Mouse (Mus musculus) cerebellum, adult 8-10 months (tissue): ENCODE data around the gene Inca1.

Experiments
- DNase-seq: peaks from one replicate; pipeline ENCODE4 v3.0.0; 2022

Gene Inca1

GRCm38 (mm10) chr11:70699722-70700556, at the start of gene Inca1, which contains the start of gene Kif1c:
Inca1 (minus strand) TSS chr11:70700155.
Kif1c (plus strand) TSS chr11:70700548.
- DNase-seq: peak; percentile 97

GRCm38 (mm10) chr11:70747876-70748545, 48.1 kb upstream of the Inca1 start:
- DNase-seq: no peak

GRCm38 (mm10) chr11:70745636-70746035, 45.7 kb upstream of the Inca1 start:
- DNase-seq: no peak

DNA sequence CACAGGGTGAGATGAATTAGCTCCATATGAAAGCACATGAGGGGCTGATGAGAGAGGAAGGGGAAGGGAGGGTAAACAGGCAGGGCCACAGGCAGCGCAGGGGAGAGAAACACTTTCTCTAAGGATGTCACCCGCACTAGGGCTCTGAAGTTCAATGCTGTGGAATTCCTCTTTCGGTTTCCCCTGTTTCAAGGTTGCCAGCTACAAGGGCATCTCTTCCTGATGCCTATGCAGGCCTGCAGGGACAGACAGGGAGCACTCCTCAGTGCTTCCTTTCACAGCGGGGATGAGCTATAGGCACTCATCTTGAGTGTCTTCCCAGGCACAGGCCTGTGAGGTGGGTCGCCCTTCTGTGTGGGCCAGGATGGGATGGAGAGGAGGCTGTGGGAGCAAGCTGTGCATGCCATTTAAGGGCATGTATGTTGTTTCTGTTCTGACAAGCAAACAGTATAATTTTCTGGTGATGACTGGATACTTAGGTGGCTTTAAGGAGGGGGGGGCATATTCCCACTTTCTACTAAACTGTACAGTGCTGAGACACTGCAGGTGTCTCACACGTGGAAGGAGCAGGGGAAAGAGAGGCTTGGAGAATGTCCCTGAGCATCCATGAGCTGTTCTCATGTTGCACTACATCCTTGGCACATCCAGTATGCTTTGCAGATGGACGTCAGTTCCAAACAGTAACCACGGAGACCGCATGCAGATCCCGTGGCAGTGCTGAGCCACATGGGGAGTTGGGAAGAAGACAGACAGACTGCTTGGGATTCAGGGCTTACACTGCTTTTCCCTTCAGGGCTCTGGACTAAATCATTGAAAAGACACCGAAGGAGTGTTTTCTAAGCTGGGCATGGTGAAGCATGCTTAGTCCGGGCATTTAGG, 42.9 kb upstream of the Inca1 start:
- DNase-seq: no peak

GRCm38 (mm10) chr11:70742117-70742516, 42.2 kb upstream of the Inca1 start:
- no peak for DNase-seq

DNA sequence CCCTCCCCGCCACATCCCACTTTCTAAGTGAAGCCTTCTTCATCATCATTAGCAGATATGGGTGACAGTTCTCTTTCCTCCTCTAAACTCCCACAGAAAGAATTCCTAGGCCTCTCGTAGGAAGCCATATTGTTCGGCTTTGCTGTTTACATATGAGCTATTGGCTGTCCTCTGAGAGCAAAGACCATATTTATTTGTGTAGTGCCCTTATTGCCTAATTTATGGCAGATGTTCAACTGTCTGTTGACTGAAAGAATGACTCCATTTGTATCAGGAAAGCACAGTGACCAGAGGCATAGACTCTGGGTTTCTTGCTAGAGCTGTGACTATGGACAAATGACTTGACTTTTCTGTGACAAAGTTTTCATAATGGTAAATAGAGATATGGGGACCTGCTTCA, 41.6 kb upstream of the Inca1 start:
- no peak for DNase-seq

- no peak for DNase-seq
These were observed 37.8 kb upstream of the Inca1 start for GRCm38 (mm10) chr11:70737749-70738148.

- no peak for DNase-seq
These were observed 33.3 kb upstream of the Inca1 start for GRCm38 (mm10) chr11:70733256-70733655.

DNA sequence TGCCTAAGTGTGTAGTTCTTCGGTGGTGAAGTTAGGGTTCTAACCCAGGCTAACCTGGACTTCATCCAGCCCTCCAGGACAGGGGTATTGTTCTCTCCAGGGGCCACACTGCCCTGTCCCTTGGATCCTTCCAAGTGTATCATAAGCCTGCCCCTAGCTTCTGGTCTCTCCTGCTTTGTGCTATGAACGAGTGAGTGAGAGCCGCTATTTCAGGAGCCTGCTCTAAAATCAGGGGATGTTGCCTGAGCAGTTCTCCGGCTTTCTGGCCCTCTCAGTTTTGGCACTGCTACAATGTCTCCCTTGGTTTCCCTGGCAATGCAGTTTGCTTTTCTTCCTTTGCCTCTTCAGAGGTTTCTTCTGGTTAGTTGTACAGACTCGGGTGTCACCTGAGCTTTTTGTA, 31.2 kb upstream of the Inca1 start:
- no peak for DNase-seq

DNA sequence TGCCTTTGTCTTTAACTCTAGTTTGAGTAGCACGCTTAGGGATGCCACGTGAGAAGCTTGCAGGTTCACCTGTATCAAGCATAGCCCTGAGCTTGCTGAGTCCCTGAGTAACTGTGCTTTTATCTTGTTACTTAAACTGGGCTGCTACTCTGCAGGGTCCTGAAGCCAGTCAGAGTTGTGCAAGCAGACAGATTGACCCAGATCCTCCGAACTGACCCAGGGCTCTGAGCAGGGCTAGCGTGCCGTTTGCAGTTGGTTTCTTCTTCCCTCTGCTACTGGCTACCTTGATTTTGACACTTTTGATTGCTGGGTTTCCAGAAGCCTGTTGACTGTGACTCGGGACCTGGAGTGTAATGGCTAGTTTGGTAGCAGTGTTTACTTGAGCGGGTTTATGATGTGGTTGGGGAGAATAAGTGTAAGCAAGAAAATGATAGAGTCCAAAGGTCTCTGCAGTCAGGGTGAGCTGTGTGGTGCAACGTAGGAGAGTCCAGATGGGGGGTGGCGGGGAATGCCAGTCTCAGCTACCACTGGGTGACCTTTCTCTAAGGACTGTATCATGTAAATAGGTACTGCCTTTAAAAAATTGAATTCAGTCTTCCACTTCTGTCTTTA, 30.6 kb upstream of the Inca1 start:
- no peak for DNase-seq

- no peak for DNase-seq
These were observed 27.4 kb upstream of the Inca1 start for GRCm38 (mm10) chr11:70727385-70727784.

DNA sequence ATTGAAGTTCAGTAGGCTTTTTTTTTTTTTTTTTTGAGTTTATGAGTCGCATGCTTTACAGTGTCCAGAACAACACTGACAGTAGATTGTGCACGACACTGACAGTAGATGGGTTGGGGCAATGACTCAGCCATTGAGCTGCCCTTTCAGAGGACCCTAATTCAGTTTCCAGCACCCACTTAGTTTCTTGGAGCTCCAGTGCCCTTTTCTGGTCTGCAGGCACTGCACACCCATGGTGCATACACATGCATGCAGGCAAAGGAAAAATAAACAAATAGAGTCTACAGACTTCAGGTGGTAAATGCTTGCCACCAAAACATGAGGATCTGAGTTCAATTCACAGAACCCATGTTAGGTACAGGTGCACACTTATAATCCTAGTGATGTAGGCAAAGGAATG, 26.6 kb upstream of the Inca1 start:
- DNase-seq: no peak

- DNase-seq: no peak
These were observed 24.8 kb upstream of the Inca1 start for GRCm38 (mm10) chr11:70724706-70725105.

DNA sequence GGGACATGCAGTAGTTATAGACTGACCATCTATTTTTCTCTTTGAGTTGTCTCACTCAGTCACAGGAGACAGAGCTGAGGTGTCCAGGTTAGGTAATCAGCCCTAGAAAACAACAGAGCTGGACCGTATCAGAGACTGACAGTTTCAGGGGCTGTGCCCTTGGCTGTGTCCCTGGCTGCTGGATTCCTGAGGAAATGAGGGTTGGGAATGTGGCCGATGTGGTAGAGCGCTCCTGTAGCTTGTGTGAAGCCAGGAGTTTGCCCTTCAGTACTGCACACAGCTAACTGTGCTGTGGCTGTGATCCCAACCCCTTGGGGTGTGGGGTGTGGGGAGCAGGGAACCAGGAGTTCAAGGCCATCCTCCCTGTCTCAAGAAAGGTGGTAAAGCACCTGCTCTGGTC, 21.1 kb upstream of the Inca1 start:
- DNase-seq: no peak

- no peak for DNase-seq
These were observed 20.6 kb upstream of the Inca1 start for GRCm38 (mm10) chr11:70720567-70720966.

DNA sequence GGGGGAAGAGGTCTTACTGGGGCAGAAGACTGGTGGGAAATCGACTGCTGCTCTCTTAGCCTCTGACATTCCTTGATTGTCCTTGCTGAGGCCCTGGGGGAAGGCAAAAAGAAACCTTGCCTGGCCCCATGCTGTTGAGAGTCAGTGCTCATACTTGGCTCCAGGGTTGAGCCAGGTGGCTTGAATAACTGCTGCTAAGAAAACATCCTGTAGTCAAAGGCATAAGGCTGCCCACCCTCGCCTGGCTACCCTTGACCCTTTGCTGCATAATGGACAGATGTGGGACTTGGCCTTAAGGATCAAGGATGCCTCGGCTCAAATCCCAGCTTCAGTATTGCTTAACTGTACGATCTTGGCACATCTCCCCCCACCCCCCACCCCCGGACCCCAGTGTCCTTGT, 18.5 kb upstream of the Inca1 start:
- DNase-seq: no peak

- DNase-seq: no peak
These were observed 15.9 kb upstream of the Inca1 start for GRCm38 (mm10) chr11:70715832-70716231.

GRCm38 (mm10) chr11:70713222-70713621, 13.3 kb upstream of the Inca1 start:
- DNase-seq: no peak

DNA sequence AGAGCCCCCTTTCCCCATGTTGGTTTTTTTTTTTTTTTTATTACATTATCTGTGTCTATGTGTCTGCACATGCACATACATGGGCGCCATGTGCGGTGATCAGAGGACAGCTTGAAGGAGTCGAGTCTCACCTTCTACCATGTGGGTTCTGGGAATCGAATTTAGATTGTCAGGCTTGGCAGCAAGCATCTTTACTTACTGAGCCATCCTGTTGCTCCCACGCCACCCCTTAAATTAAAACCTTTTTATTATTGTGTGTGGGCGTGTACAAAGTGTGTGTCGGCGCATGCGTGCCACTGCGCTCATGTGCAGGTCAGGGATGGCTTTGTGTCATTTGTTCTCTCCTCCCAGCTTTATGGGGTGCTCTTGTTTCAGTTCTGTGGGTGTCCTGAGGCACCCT, 11.1 kb upstream of the Inca1 start:
- no peak for DNase-seq

DNA sequence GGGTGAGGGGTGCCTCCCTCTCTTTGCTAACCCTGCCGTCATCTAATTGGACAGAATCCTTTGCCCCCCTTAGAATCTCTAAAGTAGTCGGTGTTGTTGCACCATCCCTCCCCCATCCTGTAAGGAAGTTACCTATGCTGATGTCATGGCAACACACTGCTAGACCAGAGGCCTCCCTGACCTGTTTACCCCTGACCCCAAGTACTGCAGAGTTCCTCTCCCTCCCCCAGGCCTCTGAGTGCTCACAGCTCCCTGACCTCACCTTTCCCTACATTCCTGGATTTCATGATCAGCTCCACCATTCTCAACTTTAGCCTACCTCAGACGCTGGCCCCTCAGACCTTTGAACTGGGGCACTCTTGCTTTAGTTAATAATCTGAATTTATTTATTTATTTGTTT, 6.2 kb upstream of the Inca1 start:
- DNase-seq: no peak

DNA sequence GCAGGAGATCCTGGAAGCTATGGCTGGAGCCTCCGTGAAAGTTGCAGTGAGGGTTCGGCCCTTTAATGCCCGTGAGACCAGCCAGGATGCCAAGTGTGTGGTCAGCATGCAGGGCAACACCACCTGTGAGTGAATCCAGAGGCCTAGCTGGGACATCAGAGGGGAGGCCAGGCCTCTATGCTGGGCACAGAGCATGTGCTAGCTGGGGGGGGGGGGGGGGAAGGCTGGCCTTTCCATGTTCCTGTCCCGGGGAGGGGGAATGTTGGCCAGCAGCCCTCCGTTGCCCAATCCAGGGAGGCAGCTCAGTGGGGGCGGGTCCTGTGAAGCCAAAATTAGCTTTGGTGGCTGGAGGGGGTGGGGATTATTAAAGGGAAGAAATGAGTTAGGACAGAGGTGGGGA, 2.8 kb upstream of the Inca1 start:
- no peak for DNase-seq

GRCm38 (mm10) chr11:70701984-70702733, 2.2 kb upstream of the Inca1 start:
- DNase-seq: no peak
